Mouse (Mus musculus) heart, postnatal 0 days (tissue): ENCODE measurements at regions not wholly inside any gene's neighbourhood (a gene's known extent, or its start where the extent isn't known, plus 50 kb on each side); places are given as distances from the start of the nearest gene placed in this dataset.

ENCODE experiments used
- ATAC-seq: fragments of 200-750 bp; cut with Nextera tagmentation; 2 replicates; pipeline ENCODE4 v1.8.0; 2017; ENCODE audit warnings: low read depth, moderate number of reproducible peaks, moderate library complexity; ENCODE audit not compliant: insufficient read depth
- DNase-seq: peaks from one replicate; pipeline ENCODE4 v3.0.0-alpha.2; 2016; ENCODE audit warnings: low spot score
- H3K27ac ChIP-seq: fragments of 300-500 bp; sonication (generic); 2 replicates; pipeline ENCODE4 v1.5.1; 2014; ENCODE audit warnings: low read depth, mild to moderate bottlenecking
- H3K27me3 ChIP-seq: fragments of 300-500 bp; sonication (generic); 2 replicates; pipeline ENCODE4 v1.6.1; 2014; ENCODE audit warnings: low read length, mixed read lengths; ENCODE audit not compliant: control insufficient read depth, insufficient read depth
- H3K36me3 ChIP-seq: fragments of 300-500 bp; sonication (generic); replicated peaks from 2 replicates; pipeline ENCODE4 v1.6.1; 2014; ENCODE audit warnings: low read length, mixed read lengths; ENCODE audit not compliant: control insufficient read depth, insufficient read depth
- H3K4me1 ChIP-seq: fragments of 300-500 bp; sonication (generic); 2 replicates; pipeline ENCODE4 v1.6.1; 2014; ENCODE audit warnings: antibody characterized with exemption; ENCODE audit not compliant: control insufficient read depth, insufficient read depth
- H3K4me2 ChIP-seq: fragments of 300-500 bp; sonication (generic); 2 replicates; pipeline ENCODE4 v1.6.1; 2014; ENCODE audit warnings: low read depth, mild to moderate bottlenecking, low read length, moderate library complexity
- H3K4me3 ChIP-seq: fragments of 300-500 bp; sonication (generic); 2 replicates; pipeline ENCODE4 v1.5.1; 2014; ENCODE audit warnings: low read depth, low read length
- H3K9ac ChIP-seq: fragments of 300-500 bp; sonication (generic); replicated peaks from 2 replicates; pipeline ENCODE4 v1.6.1; 2014; ENCODE audit warnings: low read depth, low read length, mixed read lengths
- H3K9me3 ChIP-seq: fragments of 300-500 bp; sonication (generic); replicated peaks from 2 replicates; pipeline ENCODE4 v1.6.1; 2016; ENCODE audit warnings: low read length; ENCODE audit not compliant: control insufficient read depth
- CTCF ChIP-seq: IDR thresholded peaks from 2 replicates; pipeline ENCODE4 v1.5.1; 2016; ENCODE audit warnings: antibody characterized with exemption, control low read depth, low read depth
- EP300 ChIP-seq: IDR thresholded peaks from 2 replicates; pipeline ENCODE4 v1.6.1; 2016; ENCODE audit warnings: antibody characterized with exemption, low read depth
- WGBS: fragments of 180-500 bp; shearing (Covaris S2); extraction: QIAGEN DNeasy Blood & Tissue Kit; methylation state at CpG from one replicate; pipeline ENCODE4 v1.1.7; 2014; 5-methylcytosine and 5-hydroxymethylcytosine counted together

GRCm38 (mm10) chr16:64329264-64330060, 272.7 kb downstream of the Csnka2ip start:
- 61% methylated on average over 11 of the region's 11 CpGs for WGBS
- H3K4me2 ChIP-seq = no peak overlapping the region
- no peak overlapping the region for H3K4me3 ChIP-seq
- TF ChIP-seq EP300 (no peak), CTCF (no peak)
- no peaks in the 10 kb centered on the region for H3K36me3 ChIP-seq
- H3K9ac ChIP-seq = no peak overlapping the region
- H3K9me3 ChIP-seq = no peaks in the 10 kb centered on the region
- no peaks in the 10 kb centered on the region for H3K4me1 ChIP-seq
- ATAC-seq = no peak
- no peaks in the 10 kb centered on the region for H3K27me3 ChIP-seq
- no peak overlapping the region for H3K27ac ChIP-seq
- no peak for DNase-seq

- WGBS = 44% methylated on average over 4 of the region's 4 CpGs
These were observed 283.3 kb downstream of the Csnka2ip start for GRCm38 (mm10) chr16:64318796-64319493.

GRCm38 (mm10) chr16:64316831-64317230, 285.4 kb downstream of the Csnka2ip start:
- H3K27ac ChIP-seq = no peak overlapping the region
- no peak overlapping the region for H3K9ac ChIP-seq
- no peaks in the 10 kb centered on the region for H3K27me3 ChIP-seq
- no peak for DNase-seq
- no peaks in the 10 kb centered on the region for H3K4me1 ChIP-seq
- no peak for ATAC-seq
- WGBS = 35% methylated on average over 1 of the region's 1 CpGs
- TF ChIP-seq EP300 (no peak), CTCF (no peak)
- no peak overlapping the region for H3K4me3 ChIP-seq
- H3K9me3 ChIP-seq = no peaks in the 10 kb centered on the region
- H3K4me2 ChIP-seq = no peak overlapping the region
- H3K36me3 ChIP-seq = no peaks in the 10 kb centered on the region

More at GRCm38 (mm10) chr16:64318796-64319493, 283.3 kb downstream of the Csnka2ip start:
- Histone ChIP-seq H3K4me2 (no peak overlapping the region), H3K27ac (no peak overlapping the region), H3K9me3 (no peaks in the 10 kb centered on the region), H3K4me1 (no peaks in the 10 kb centered on the region), H3K27me3 (no peaks in the 10 kb centered on the region), H3K36me3 (no peaks in the 10 kb centered on the region), H3K9ac (no peak overlapping the region), H3K4me3 (no peak overlapping the region)
- ATAC-seq = no peak
- DNase-seq = no peak
- TF ChIP-seq EP300 (no peak), CTCF (no peak)

- Histone ChIP-seq H3K9ac (no peak overlapping the region), H3K4me3 (no peak overlapping the region), H3K4me1 (no peaks in the 10 kb centered on the region), H3K9me3 (no peaks in the 10 kb centered on the region), H3K4me2 (no peak overlapping the region), H3K36me3 (no peaks in the 10 kb centered on the region), H3K27me3 (no peaks in the 10 kb centered on the region), H3K27ac (no peak overlapping the region)
- ATAC-seq (no peak), DNase-seq (no peak)
- no peak for TF ChIP-seq CTCF
- TF ChIP-seq EP300 = no peak
- 85% methylated on average over 3 of the region's 3 CpGs for WGBS
These were observed 308.7 kb downstream of the Csnka2ip start for GRCm38 (mm10) chr16:64293507-64293906.

- ATAC-seq (no peak), DNase-seq (no peak)
- no peaks in the 10 kb centered on the region for H3K4me1 ChIP-seq
- no peak overlapping the region for H3K4me2 ChIP-seq
- H3K9me3 ChIP-seq = no peaks in the 10 kb centered on the region
- H3K9ac ChIP-seq = no peak overlapping the region
- WGBS = 51% methylated on average over 1 of the region's 1 CpGs
- H3K27ac ChIP-seq = no peak overlapping the region
- TF ChIP-seq EP300 (no peak), CTCF (no peak)
- no peaks in the 10 kb centered on the region for H3K27me3 ChIP-seq
- H3K36me3 ChIP-seq = no peaks in the 10 kb centered on the region
- H3K4me3 ChIP-seq = no peak overlapping the region
These were observed 316.9 kb downstream of the Csnka2ip start for GRCm38 (mm10) chr16:64285306-64285705.
